Mouse (Mus musculus): ENCODE data around the gene Misp. TPM values are rescaled to one million over a fixed set of nuclear protein-coding genes. Genes with fewer than 3 reads are reported as not detected.

Gene Misp
- polyA plus RNA-seq (2011; ENCODE audit: insufficient read depth, insufficient read length, low replicate concordance, missing spikeins) = not detected in 2 replicates

GRCm38 (mm10) chr10:79820782-79821181, at the start of gene Misp:
Gene Misp (plus strand): TSS chr10:79820989.
- Histone ChIP-seq H3K27ac (ENCODE audit: control insufficient read depth, insufficient read depth, low read depth, low read length, poor library complexity) (no peak within 1 kb of the TSS; the same call in 1 of the 2 replicates), H3K4me1 (ENCODE audit: control insufficient read depth, insufficient read depth, low read length) (no peaks in the 10 kb centered on the region; the same call in 1 of the 2 replicates), H3K4me3 (replicated peaks; ENCODE audit: control insufficient read depth, low read depth, low read length) (no peak within 1 kb of the TSS)
- WGBS = 61% methylated on average over 11 of the region's 11 CpGs
- TF ChIP-seq CTCF (IDR thresholded peaks at IDR 0.05; ENCODE audit: control insufficient read depth, insufficient read depth, low read length) (no peak), POLR2A (IDR thresholded peaks at IDR 0.05; ENCODE audit: borderline replicate concordance, control insufficient read depth, low read depth, low read length) (no peak)

DNA sequence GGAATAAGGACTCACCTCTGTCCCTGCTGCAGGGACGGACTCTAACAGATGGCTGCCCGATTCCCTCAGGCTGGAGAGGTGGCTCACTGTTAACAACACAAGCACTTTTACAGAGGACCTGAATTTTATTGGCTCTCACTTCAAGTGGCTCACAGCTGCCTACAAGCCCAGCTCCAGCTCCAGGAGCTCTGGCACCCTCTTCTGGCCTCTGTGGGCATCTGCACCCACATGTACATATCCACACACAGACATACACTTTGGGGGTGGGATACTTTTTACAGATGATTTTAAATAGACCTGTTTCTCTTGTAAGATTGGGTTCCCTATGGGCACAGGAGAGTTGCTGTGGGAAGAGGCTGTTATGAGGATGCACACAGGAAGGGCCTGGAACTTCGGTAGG, 48.5 kb upstream of the Misp start:
- TF ChIP-seq CTCF (IDR thresholded peaks at IDR 0.05; ENCODE audit: control insufficient read depth, insufficient read depth, low read length) (peak; percentile 23; the same call in 1 of the 2 replicates), POLR2A (IDR thresholded peaks at IDR 0.05; ENCODE audit: borderline replicate concordance, control insufficient read depth, low read depth, low read length) (no peak)

DNA sequence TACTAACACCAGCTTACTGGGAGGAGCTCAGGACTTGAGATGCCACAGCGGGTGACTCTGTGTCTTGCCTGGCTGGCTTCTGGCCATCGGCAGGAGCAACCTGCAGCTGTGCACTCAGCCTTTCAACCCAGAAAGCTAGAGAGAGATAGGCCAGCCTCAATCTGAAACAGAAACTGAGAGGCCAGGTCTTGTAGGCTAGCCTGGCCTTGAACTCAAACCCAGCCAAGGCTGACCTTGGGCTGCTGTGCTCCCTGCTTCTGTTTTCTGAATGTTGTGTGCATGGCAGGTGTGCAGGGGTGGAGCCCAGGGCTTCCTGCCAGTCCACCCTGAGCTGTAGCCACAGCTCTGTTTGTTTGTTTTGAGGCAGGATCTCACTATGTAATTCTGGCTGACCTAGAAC, 47.6 kb upstream of the Misp start:
- Histone ChIP-seq H3K4me3 (replicated peaks; ENCODE audit: control insufficient read depth, low read depth, low read length) (no peak overlapping the region), H3K4me1 (ENCODE audit: control insufficient read depth, insufficient read depth, low read length) (no peaks in the 10 kb centered on the region), H3K27ac (ENCODE audit: control insufficient read depth, insufficient read depth, low read depth, low read length, poor library complexity) (no peak overlapping the region)
- TF ChIP-seq POLR2A (IDR thresholded peaks at IDR 0.05; ENCODE audit: borderline replicate concordance, control insufficient read depth, low read depth, low read length) (no peak), CTCF (IDR thresholded peaks at IDR 0.05; ENCODE audit: control insufficient read depth, insufficient read depth, low read length) (no peak)
- 74% methylated on average over 2 of the region's 2 CpGs for WGBS

More for the DNA sequence above, 48.5 kb upstream of the Misp start:
- 93% methylated on average over 3 of the region's 3 CpGs for WGBS
- no peak overlapping the region for H3K4me3 ChIP-seq (replicated peaks; ENCODE audit: control insufficient read depth, low read depth, low read length)
- H3K4me1 ChIP-seq (ENCODE audit: control insufficient read depth, insufficient read depth, low read length) = no peaks in the 10 kb centered on the region; the same call in 1 of the 2 replicates
- no peak overlapping the region for H3K27ac ChIP-seq (ENCODE audit: control insufficient read depth, insufficient read depth, low read depth, low read length, poor library complexity)

GRCm38 (mm10) chr10:79774486-79775279, 46.1 kb upstream of the Misp start:
- no peak for TF ChIP-seq POLR2A (IDR thresholded peaks at IDR 0.05; ENCODE audit: borderline replicate concordance, control insufficient read depth, low read depth, low read length)
- TF ChIP-seq CTCF (IDR thresholded peaks at IDR 0.05; ENCODE audit: control insufficient read depth, insufficient read depth, low read length) = peak; percentile 43; the same call in 1 of the 2 replicates
- Histone ChIP-seq H3K27ac (ENCODE audit: control insufficient read depth, insufficient read depth, low read depth, low read length, poor library complexity) (no peak overlapping the region), H3K4me1 (ENCODE audit: control insufficient read depth, insufficient read depth, low read length) (no peaks in the 10 kb centered on the region), H3K4me3 (replicated peaks; ENCODE audit: control insufficient read depth, low read depth, low read length) (no peak overlapping the region)
- 71% methylated on average over 5 of the region's 5 CpGs for WGBS

DNA sequence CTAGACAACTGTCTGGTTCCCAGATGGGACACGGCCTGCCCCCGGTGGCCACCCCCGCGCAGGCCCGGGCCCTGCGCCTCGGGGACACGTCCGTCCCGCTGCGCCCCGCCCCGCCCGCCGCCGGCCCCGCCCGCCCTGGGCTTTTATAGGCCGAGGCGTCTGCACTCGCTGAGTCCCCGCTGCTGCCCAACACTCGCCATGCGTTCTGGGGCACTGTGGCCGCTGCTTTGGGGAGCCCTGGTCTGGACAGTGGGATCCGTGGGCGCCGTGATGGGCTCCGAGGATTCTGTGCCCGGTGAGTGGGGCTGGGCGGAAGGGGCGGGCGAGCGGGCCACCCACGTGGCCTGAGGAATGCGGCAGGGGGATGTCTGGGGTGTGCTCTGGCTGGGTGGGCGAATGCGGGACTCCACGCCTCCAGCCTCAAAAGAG, 43.7 kb upstream of the Misp start, which contains the start of gene Fstl3:
TSS of gene Fstl3 (plus strand) at position 170 of the 429 bp plus-strand sequence.
- Histone ChIP-seq H3K4me3 (replicated peaks; ENCODE audit: control insufficient read depth, low read depth, low read length) (no peak within 1 kb of the TSS), H3K27ac (ENCODE audit: control insufficient read depth, insufficient read depth, low read depth, low read length, poor library complexity) (no peak within 1 kb of the TSS), H3K4me1 (ENCODE audit: control insufficient read depth, insufficient read depth, low read length) (peaks cover 5% of the 10 kb centered on the region; the same call in 1 of the 2 replicates)
- TF ChIP-seq CTCF (IDR thresholded peaks at IDR 0.05; ENCODE audit: control insufficient read depth, insufficient read depth, low read length) (no peak), POLR2A (IDR thresholded peaks at IDR 0.05; ENCODE audit: borderline replicate concordance, control insufficient read depth, low read depth, low read length) (no peak)
- 3% methylated on average over 39 of the region's 39 CpGs for WGBS

GRCm38 (mm10) chr10:79778006-79778405, 42.8 kb upstream of the Misp start:
- WGBS = 19% methylated on average over 15 of the region's 15 CpGs
- peaks cover 5% of the 10 kb centered on the region; the same call in 1 of the 2 replicates for H3K4me1 ChIP-seq (ENCODE audit: control insufficient read depth, insufficient read depth, low read length)
- TF ChIP-seq CTCF (IDR thresholded peaks at IDR 0.05; ENCODE audit: control insufficient read depth, insufficient read depth, low read length) = no peak
- no peak for TF ChIP-seq POLR2A (IDR thresholded peaks at IDR 0.05; ENCODE audit: borderline replicate concordance, control insufficient read depth, low read depth, low read length)

GRCm38 (mm10) chr10:79779193-79779592, 41.6 kb upstream of the Misp start:
- Histone ChIP-seq H3K27ac (ENCODE audit: control insufficient read depth, insufficient read depth, low read depth, low read length, poor library complexity) (no peak overlapping the region), H3K4me1 (ENCODE audit: control insufficient read depth, insufficient read depth, low read length) (peaks cover 5% of the 10 kb centered on the region; the same call in 1 of the 2 replicates), H3K4me3 (replicated peaks; ENCODE audit: control insufficient read depth, low read depth, low read length) (no peak overlapping the region)
- no peak for TF ChIP-seq POLR2A (IDR thresholded peaks at IDR 0.05; ENCODE audit: borderline replicate concordance, control insufficient read depth, low read depth, low read length)
- TF ChIP-seq CTCF (IDR thresholded peaks at IDR 0.05; ENCODE audit: control insufficient read depth, insufficient read depth, low read length) = no peak
- WGBS = 15% methylated on average over 2 of the region's 2 CpGs

More at GRCm38 (mm10) chr10:79778006-79778405, 42.8 kb upstream of the Misp start:
- Histone ChIP-seq H3K4me3 (replicated peaks; ENCODE audit: control insufficient read depth, low read depth, low read length) (no peak overlapping the region), H3K27ac (ENCODE audit: control insufficient read depth, insufficient read depth, low read depth, low read length, poor library complexity) (no peak overlapping the region)
